Mouse (Mus musculus): Measurements from ENCODE around the gene Mzt1. TPM values are rescaled to one million over a fixed set of nuclear protein-coding genes. Genes with fewer than 3 reads are reported as not detected.

Gene Mzt1
- 60.8 and 69.2 TPM in 2 replicates for polyA plus RNA-seq (2012; rRNA removed)

GRCm38 (mm10) chr14:99046031-99046781, at the start of gene Mzt1, which contains the start of gene Bora:
Mzt1 (minus strand) TSS chr14:99046134.
Bora (plus strand) TSS chr14:99046222.

GRCm38 (mm10) chr14:98994218-98994617, 51.7 kb downstream of the Mzt1 start, which contains the start of gene Rpl36a-ps1:
Rpl36a-ps1 (minus strand) TSS chr14:98994318.

Other genes starting within 250 kb of the Mzt1 start
- gene Rpl36a-ps1, start 51.8 kb downstream of the Mzt1 start, polyA plus RNA-seq (2012; rRNA removed) = 3.4 and 3.7 TPM in 2 replicates
- 16.1 and 17.3 TPM in 2 replicates for gene Bora, start 88 bp upstream of the Mzt1 start, polyA plus RNA-seq (2012; rRNA removed)
- gene Pibf1, start 53.3 kb upstream of the Mzt1 start, polyA plus RNA-seq (2012; rRNA removed) = 10.5 and 11.9 TPM in 2 replicates
- 23.7 and 25.5 TPM in 2 replicates for gene Dis3, start 53.6 kb upstream of the Mzt1 start, polyA plus RNA-seq (2012; rRNA removed)

All from central nervous system, embryonic 14 days (tissue).